Mouse (Mus musculus) kidney, postnatal 36 days (tissue): ENCODE measurements around the gene Mt2.
"Not testable (repeated sequence)": the region's sequence is repeated elsewhere in the genome, so short reads cannot be mapped to it uniquely, and the experiment has no call there.

Experiments used
- DNase-seq, 2 experiments: peaks; one replicate each; pipeline ENCODE4 v3.0.0; 2021 to 2022; ENCODE audit warnings: mixed read lengths in 2 of 2

Mt2 gene

DNA sequence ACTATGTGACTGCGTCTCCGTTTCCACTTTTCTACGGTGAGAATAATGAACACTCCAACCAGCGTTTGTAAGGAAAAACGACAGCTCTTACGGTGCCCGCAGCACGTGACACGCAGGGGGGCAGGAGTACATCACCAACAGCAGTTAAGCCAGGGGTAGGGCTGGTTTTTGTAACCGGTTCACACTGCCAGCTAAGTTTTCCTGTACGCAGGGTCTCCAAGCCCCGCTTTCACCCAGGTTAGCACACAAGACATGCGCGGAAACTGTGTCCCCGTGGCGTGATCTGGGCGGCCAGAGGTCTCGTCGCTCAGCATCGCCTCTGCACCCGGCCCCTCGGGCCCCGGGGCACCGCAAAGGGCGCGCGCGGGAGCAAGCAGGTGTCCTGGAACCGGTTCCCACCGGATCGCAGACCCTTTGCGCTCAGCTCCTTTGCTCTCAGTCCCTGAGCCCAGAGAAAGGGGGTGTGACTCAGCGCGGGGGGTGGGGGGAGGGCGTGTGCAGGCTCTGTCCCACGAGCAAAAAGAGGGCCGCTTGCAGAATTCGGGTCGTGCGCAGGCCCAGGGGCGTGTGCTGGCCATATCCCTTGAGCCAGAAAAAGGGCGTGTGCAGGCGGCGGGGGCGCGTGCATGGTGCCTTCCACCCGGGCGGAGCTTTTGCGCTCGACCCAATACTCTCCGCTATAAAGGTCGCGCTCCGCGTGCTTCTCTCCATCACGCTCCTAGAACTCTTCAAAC, at the start of gene Mt2:
Gene Mt2, plus strand, starts transcription at position 590 of the 734 bp plus-strand sequence.
- DNase-seq, result peak; percentile 75 to 84

GRCm38 (mm10) chr8:94122711-94123468, 49.6 kb upstream of the Mt2 start:
- DNase-seq, result no peak

- no peak for DNase-seq
Measured at GRCm38 (mm10) chr8:94127711-94128110, 44.8 kb upstream of the Mt2 start.

DNA sequence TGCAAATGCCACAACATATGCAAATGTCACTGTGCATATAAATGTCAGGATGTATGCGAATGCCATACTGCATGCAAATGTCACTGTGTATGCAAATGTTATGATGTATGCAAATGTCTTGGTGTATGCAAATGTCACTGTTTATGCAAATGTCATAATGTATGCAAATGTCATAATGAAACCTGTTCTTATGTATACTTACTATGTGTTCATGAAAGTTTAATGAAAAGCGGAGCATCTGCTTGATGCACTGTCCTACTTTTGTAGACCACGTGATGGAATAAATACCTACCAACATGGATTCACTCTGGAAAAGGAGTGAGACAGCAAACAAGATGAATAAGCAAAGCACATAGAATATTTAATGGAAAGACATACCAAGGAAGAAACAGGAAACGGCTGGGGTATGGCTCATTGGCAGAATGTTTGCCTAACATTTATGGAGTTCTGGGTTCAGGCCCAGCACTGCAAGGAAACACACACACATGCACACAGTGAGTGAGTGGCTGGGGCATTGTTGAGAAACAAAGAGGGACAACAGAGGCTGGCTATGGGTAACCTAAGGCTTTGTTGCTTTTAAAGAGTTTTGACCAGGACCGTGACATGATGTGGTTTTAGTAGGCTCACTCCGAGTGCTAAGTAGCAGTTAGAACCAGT, 43.2 kb upstream of the Mt2 start:
- DNase-seq, result no peak

- DNase-seq, result no peak
Measured at GRCm38 (mm10) chr8:94130126-94130525, 42.3 kb upstream of the Mt2 start.

- DNase-seq, result no peak
Measured at GRCm38 (mm10) chr8:94132096-94132495, 40.4 kb upstream of the Mt2 start.

- DNase-seq, result peak in 1 of 2 experiments; percentile 3
Measured at GRCm38 (mm10) chr8:94134601-94135000, 37.9 kb upstream of the Mt2 start.

DNA sequence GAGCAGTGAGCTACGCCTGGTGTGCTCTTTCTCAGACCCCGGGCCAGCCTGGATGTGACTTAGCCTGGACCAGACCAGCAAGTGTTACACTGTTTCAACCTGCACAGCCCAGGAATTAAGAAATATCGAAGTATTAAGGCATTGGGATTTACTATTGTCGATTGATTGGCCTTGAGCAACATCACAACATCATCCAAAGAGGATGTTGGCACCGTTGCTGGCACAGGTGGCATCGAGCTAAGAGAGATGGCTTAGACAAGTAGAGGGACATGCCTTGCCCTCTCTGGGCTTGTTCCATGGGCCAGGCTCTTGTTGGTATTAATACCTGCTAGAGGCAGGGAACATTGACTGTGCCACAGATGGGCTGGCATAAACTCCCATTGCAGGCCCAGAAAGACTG, 36.9 kb upstream of the Mt2 start:
- no peak for DNase-seq

GRCm38 (mm10) chr8:94136192-94136591, 36.3 kb upstream of the Mt2 start:
- no peak for DNase-seq

- DNase-seq, result no peak
Measured at GRCm38 (mm10) chr8:94136933-94137332, 35.5 kb upstream of the Mt2 start, which contains the start of gene Mt4. Gene Mt4, plus strand, starts transcription at chr8:94137197.

GRCm38 (mm10) chr8:94140266-94140795, 32.1 kb upstream of the Mt2 start:
- DNase-seq, result no peak

DNA sequence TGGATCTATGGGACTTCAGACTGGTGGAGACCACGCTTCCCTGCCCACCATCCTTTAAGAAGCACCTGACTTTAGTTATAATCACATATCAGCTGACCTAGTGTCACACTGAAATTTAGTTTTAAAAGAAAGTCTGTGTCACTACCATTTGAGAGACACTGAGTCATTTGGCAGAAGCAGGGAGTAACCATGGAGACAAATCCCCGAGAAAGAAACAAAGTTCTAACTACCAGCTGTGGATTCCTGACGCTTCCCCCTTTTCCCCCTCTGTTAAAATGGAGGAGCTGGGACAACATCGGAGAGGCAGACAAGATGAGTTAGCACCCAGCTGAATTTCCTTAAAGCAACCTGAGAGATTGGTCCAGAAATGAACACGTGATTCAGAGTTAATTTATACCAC, 24.2 kb upstream of the Mt2 start:
- DNase-seq, result no peak

DNA sequence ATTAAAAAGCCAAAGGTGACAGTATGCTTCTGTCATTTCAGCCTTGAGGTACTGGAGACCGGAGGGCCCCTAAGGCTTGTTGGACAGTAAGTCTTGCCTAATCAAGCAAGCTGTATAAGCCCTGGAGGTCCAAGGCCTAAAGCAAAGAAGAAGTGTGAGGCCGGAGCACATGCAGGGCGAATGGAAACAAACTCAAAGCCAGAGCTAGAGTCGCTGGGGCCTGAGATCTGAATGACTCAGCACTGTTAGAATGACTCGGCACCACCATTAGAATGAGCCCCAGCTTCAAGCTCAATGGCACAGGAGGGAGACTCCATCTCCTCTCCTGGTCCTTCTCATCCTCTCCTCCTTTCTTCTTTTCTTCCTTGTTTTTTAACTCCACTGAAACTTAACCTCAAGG, 21.5 kb upstream of the Mt2 start:
- DNase-seq, result no peak

DNA sequence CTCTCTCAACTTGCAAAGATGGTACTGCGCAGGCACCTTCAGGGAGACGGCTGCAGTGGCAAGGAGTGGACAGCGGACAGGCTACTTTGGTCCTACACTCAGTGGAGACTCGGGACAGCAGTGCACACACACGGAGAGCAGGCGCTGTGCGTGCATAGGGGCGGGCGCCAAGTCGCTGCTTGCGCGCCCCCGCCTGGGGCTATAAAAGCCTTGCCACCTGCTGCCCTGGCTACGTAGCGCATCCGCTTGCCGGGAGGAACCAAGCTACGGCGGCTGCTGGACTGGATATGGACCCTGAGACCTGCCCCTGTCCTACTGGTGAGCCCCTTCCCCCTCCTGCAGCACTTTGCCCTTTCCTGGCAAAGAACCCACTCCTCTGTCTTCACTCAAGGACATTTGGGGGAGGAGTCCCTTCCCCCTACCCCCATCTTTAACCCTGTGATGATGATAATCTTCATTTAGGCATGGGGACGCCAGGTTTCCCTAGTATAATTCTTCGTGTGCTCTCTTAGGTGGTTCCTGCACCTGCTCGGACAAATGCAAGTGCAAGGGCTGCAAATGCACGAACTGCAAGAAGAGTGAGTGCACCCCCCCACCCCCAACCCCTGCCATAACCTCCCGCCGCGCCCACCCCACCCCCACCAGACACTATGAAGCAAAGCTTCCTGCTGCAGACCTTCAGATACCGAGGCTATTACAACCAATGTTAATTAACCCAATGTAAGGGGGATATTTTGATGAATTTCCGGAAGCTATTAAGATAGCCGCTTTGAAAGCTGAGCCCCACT, 19.8 kb upstream of the Mt2 start, which contains the start of gene Mt3:
Gene Mt3, plus strand, starts transcription at position 95 of the 788 bp plus-strand sequence.
- peak; percentile 14 to 62 for DNase-seq

DNA sequence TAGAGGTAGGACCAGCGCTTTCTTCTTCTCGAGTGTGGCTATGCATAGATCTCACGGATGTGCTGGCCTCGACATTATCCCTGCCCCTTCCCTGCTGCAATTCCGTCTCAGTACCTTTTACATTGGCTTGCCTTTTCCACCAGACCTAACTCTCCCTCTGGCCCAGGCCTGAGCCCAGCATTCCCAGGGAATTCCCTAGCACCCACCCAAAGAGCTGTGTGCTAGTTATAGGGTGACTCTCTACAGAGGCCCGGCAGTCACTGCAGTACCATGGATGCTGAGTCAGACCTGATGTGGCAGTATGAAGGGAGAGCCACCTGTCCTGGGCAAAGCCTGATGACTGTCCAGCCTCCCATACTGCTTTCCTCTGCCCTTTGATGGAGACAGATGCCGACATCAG, 19.0 kb upstream of the Mt2 start:
- DNase-seq, result no peak

DNA sequence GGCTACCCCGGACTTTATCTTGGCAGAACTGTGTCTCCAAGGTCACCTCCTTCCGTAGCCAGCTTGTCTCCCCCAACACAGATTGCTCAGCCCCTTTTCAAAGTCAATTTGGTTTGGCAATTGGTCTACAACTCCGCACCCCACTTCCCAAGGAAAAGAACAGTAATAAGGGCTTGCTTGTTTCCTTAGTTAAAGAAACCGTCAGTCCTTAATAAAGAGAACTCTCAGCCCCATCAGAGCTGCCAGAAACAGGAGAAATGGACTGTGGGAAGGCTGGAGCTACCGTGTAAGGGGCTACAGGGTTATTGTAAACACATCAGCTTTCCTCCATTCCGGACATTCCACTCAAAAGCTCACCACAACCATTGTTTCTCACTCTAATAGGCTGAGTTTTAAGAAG, 17.9 kb upstream of the Mt2 start:
- DNase-seq, result no peak

DNA sequence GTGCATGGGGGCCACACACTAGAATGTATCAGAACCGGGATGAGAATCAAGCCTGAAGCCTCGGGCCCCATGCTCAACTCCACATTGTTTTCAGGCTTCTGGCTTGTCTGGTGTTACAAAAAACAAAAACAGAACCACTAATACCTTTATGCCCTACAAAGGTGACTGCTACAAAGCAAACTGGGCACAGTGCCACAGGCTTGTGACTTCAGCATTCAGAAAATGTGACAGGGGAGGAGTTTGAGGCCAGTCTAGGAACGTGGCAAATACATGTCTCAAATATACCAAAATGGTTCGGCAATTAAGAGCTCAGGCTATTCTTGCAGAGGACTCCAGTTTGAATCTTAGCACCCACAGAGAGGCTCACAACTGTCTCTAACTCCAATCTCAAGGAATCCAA, 16.4 kb upstream of the Mt2 start:
- DNase-seq, result peak; percentile 29 to 61

GRCm38 (mm10) chr8:94165772-94166171, 6.7 kb upstream of the Mt2 start:
- DNase-seq, result not testable (repeated sequence)

DNA sequence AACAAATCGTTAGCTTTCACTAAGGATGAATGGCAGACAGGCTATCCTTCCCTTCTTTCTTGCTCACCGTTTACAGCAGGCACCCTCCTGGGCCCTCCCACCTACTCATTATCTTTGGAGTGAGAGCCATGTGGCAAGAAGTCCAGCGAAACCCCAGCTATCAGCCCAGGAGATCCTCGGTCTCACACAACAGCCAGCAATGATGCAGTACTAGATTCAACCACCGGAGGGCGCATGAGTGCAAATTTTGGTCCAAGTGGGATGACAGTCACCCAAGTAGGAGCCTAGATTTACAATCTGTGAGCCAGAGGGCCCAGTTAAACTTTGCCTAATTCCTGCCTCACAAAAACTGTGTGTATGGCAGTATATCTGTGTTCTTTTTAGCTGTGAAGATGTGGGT, 5.2 kb upstream of the Mt2 start:
- peak; percentile 86 to 94 for DNase-seq

DNA sequence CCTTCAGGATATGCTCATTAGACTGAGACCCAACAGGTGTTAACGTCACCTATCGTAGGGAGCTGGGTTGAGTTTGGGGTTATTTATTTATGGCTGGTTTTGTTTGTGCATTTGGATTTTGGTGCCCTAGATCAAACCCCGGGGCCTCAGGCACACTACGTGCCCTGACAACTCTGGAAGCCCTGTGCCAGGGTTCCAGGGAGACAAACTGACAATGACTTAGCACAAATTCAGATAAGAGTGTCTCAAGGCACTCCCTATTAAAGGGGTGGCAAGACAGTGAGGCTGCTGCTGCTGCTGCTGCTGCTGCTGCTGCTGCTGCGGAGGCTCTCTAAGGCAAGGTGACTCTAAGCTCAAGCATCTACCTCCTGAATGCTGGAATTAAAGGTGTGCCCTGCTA, 2.9 kb upstream of the Mt2 start:
- DNase-seq, result no peak

- peak; percentile 47 to 60 for DNase-seq
Measured at GRCm38 (mm10) chr8:94171321-94171755, 1.1 kb upstream of the Mt2 start.
